Mouse (Mus musculus): ENCODE measurements around the gene Spata48.

The Spata48 gene

GRCm38 (mm10) chr11:11530126-11530525 is 68.2 kb downstream of the Spata48 start:
- DNase-seq (ENCODE audit: extremely low read depth, insufficient read length, low spot score): no peak

- DNase-seq (ENCODE audit: extremely low read depth, insufficient read length, low spot score): no peak
Observed at GRCm38 (mm10) chr11:11536295-11536694, 74.4 kb downstream of the Spata48 start.

- no peak for DNase-seq (ENCODE audit: extremely low read depth, insufficient read length, low spot score)
Observed at GRCm38 (mm10) chr11:11545948-11546347, 84.1 kb downstream of the Spata48 start.

- no peak for DNase-seq (ENCODE audit: extremely low read depth, insufficient read length, low spot score)
Observed at GRCm38 (mm10) chr11:11546903-11547511, 85.1 kb downstream of the Spata48 start.

- no peak for DNase-seq (ENCODE audit: extremely low read depth, insufficient read length, low spot score)
Observed at GRCm38 (mm10) chr11:11547597-11548240, 85.8 kb downstream of the Spata48 start.

GRCm38 (mm10) chr11:11555563-11555962 is 93.7 kb downstream of the Spata48 start:
- no peak for DNase-seq (ENCODE audit: extremely low read depth, insufficient read length, low spot score)

- no peak for DNase-seq (ENCODE audit: extremely low read depth, insufficient read length, low spot score)
Observed at GRCm38 (mm10) chr11:11556186-11556585, 94.3 kb downstream of the Spata48 start.

GRCm38 (mm10) chr11:11557173-11557967 is 95.5 kb downstream of the Spata48 start:
- DNase-seq (ENCODE audit: extremely low read depth, insufficient read length, low spot score): no peak

GRCm38 (mm10) chr11:11558662-11559061 is 96.8 kb downstream of the Spata48 start:
- no peak for DNase-seq (ENCODE audit: extremely low read depth, insufficient read length, low spot score)

- no peak for DNase-seq (ENCODE audit: extremely low read depth, insufficient read length, low spot score)
Observed at GRCm38 (mm10) chr11:11559099-11559686, 97.3 kb downstream of the Spata48 start.

- DNase-seq (ENCODE audit: extremely low read depth, insufficient read length, low spot score): no peak
Observed at GRCm38 (mm10) chr11:11561118-11561517, 99.2 kb downstream of the Spata48 start.

- no peak for DNase-seq (ENCODE audit: extremely low read depth, insufficient read length, low spot score)
Observed at GRCm38 (mm10) chr11:11564266-11565044, 102.6 kb downstream of the Spata48 start.
